Mouse (Mus musculus): ENCODE results near the gene Cops4.

Gene Cops4

DNA sequence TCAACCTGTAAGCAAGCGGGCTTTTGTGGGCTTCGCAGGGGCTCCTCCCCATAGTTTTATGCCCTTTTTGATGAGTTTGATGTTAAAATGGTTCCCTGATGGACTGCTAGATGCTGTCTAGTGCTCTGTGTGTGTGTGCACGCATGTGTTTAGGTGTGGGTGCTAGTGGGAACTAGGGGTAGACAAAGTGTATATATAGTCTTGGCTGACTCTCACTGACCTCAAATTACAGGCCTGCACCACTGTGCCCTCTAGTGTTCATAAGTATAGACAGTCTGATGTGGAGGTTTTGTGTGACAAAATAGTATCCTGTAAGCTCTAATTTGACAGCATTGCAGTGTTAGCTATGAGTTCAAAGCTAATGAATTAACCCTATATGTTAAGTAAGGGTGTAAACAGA, 18.5 kb downstream of the Cops4 start:
- DNase-seq (ENCODE audit: low read depth, low spot score) = peak; percentile 36

DNA sequence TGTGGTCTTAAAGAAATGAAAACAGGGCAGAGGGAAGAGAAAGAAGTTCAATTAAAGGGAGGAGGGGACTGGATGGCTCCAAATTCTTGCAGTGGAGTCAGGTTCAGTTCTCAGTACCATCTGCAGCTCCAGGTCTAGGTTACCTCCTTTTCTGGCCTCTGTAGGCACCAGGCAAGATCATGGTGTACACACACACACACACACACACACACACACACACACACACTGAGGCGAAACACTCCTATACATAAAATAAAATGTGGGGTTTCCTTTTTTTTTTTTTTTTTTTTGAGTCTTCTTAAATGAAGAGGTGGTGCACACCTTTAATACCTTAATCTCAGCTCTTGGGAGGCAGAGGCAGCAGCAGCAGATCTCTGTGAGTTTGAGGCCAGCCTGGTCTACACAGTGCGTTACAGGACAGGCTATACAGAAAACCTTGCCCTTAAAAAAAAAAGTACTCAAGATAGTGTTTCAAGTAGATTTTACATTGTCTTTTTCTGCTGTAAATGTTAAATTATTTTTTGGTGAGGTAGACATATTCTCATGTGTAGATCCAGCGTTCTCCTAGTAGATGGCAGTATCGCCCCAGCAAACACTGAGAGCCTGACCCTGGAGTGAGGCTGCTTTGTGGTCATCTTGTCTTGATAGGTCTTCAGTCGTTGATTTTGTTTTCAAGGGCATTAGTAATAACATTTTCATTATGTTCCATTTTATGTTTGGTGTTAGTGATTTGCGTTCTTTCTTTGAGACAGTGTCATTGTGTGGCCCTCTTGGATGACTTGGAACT, 28.4 kb downstream of the Cops4 start:
- DNase-seq (ENCODE audit: low read depth, low spot score) = no peak

DNA sequence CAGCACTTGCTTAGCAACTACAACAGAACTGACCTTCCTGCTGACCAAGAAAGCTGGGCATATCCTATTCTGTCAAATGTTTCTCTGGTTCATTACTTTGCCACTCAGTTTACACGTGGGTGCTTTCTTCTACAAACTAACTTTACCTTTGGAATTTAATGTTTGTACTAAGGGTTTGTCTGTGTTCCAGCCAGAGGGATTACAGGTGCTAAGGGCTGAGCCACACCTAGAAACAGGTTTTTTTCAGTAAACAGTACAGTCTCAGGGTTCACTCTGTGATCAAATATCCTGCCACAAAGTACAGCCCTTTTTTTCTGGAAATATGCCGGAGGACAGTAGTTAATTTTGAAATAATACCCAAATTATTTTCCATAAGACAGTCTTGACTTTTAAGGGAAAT, 30.1 kb downstream of the Cops4 start:
- no peak for DNase-seq (ENCODE audit: low read depth, low spot score)

DNA sequence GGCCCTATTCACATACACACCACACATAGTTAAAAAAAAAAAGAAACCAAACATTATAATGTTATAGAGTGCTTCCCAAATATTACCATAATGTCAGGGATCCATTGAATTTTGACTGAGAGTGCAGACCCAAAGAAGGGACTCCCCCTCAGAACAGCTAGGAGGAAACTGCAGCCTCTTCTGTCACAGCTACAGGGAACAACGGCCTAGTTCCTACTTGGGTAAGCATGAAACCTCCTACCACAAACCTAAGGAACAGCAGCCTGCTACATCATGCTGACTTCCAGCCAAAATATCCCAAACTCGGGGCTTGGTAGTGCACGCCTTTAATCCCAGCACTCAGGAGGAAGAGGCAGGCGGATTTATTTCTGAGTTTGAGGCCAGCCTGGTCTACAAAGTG, 31.2 kb downstream of the Cops4 start:
- DNase-seq (ENCODE audit: low read depth, low spot score) = no peak

DNA sequence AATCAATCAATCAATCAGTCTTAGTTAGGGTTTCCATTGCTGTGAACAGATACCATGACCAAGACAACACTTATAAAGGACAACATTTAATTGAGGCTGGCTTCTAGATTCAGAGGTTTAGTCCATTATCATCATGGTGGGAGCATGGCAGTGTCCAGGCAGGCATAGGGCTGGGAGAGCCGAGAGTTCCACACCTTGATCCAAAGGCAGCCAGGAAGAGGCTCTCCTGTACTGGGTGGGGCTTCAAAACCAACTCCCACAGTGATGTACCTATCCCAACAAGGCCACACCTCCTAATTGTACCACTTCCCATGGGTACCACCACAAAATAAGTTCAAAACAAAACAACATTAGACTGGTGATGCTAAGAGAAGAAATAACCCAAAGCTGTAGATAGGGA, 32.0 kb downstream of the Cops4 start:
- DNase-seq (ENCODE audit: low read depth, low spot score) = no peak

DNA sequence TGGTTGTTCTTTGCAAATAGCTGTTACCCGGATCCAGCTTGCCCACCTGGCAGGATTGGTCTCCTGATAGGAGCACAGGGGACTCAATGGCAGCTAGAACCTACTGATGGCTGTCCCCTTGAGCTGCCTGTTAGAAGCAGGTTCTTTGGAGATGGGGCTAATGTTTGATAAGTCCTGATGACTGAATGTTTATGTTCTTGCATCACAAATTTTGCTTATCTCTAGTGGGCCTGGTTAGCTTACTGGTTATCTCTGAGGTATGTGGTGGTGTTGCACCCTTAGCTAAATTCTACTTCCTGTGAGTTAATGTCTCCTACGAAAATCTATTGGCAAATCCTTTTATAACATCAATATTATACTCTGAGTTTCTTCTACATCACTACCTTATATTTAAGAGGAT, 33.8 kb downstream of the Cops4 start:
- no peak for DNase-seq (ENCODE audit: low read depth, low spot score)

DNA sequence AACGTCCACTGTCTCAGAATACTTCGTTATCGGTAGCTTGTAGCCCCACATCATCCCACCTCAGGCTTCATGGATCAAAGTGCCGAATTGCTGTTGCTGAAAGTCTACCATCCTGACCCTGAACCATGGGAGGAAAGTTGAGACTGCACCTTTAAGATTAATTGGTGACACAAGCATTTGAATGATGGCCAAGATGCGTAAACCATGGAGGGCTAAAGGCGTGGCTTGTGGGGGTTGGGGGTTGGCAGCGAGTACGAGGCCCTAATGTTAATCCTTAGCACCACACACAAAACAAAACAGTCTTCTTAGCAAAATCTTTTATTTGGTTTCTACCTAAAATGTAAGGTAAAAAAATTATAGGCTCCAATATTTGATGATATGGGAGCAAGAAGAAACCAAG, 35.3 kb downstream of the Cops4 start:
- no peak for DNase-seq (ENCODE audit: low read depth, low spot score)

DNA sequence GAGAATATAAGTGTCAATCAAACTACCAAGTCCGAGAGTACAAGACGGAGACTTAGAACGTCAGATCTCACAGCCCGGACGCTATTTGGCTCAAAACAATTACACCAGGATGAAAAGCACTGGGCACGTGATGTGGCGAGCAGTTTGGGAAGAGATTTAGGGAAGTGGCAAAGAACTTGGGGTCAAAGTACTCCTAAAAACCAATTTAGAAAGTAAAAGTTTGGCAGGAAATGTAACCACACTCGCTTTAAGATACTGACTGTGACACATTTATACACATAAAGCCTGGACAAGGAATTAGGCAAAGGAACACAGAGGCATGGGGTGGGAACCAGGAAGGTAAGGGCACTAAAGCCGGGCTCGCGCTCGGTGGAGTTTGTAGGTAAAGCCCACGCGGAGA, 38.9 kb downstream of the Cops4 start:
- DNase-seq (ENCODE audit: low read depth, low spot score) = no peak

DNA sequence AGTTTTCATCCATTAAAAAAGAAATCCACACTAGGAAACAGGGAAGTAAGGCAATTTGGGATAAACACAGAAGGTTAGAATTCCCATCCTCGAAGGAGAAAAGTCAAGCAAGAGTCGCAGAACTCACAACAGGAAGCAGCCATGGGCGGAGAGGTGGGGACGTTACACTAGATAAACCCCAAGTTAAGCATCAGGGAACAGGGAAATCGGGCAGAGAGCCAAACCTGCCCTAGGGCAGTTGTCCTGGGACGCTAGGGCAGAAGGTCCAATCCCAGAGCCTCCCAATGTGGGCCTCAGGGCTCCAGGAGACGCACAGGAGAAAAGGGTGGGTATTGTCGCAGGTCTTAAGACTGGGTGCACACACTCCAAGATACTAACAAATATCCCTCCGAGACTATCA, 39.4 kb downstream of the Cops4 start:
- DNase-seq (ENCODE audit: low read depth, low spot score) = no peak

DNA sequence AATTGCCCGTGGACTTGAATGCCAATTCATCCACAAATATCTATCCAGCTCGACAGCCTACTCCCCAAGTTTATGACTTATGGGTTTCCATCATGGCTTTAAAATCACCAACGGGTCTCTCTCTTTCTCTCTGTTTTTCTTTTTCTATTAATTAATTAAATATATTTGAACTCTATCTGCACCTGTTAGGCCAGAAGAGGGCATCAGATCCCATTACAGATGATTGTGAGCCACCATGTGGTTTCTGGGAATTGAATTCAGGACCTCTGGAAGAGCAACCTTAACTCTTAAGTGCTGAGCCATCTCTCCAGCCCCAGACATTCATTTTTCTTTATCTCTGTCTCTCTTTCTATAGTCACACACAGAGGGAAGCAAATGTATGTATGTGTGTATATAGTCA, 40.7 kb downstream of the Cops4 start:
- no peak for DNase-seq (ENCODE audit: low read depth, low spot score)

DNA sequence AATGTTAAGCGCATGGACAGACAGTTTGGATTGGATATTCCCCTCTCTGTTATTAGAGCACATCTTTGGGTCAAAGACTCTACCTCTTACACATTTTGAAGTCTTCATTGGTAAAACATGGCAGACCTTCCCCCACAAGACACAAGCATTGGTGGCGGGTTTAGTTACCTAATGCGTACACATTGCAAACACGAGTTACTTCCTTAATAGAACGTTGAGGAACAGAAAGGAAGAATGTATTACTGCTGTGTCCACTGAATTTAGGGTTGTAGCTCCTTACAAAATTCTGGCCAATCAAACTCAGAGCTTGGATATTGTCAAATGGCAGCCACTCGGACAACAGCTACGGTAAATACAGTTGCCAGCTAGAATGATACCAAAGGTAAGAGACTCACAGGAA, 41.2 kb downstream of the Cops4 start:
- DNase-seq (ENCODE audit: low read depth, low spot score) = no peak

DNA sequence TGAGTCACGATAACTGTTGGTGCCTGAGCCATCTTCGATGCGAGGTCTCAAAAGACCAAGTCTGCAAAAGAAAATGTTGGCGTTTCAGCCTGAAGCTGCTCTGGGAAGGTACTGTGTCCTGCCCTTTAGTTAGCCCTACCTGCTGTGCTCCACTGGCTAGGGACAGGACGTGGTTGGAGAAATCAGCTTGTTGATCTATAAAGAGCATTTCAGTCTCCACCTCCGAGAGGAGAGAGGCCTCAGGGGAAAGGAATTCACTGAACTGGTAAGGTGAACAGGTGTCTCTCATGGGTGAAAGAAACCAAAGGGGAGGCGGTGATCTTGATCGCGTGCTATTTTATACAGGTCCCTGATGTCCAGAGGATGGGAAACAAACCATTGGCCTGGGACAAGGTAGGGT, 44.6 kb downstream of the Cops4 start:
- DNase-seq (ENCODE audit: low read depth, low spot score) = no peak

DNA sequence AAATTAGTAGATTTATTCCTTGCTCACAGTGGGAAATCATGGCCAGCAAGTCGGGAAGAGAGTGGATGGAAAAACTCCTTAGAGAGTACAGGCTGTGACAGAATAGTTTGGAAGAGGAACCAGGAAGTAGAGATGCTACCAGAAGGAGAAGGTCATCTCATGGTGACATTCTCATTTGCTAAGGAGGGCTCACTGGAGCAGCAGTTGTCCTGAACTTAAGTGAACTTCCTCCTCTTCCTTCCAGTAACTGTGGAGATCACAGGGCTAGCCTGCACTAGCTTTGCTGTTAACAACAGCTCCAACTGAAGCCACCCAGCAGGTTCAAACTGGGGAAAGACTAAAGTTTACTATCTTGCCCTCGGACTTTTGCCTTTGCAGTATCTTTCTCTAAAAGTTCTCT, 48.7 kb downstream of the Cops4 start:
- DNase-seq (ENCODE audit: low read depth, low spot score) = no peak

DNA sequence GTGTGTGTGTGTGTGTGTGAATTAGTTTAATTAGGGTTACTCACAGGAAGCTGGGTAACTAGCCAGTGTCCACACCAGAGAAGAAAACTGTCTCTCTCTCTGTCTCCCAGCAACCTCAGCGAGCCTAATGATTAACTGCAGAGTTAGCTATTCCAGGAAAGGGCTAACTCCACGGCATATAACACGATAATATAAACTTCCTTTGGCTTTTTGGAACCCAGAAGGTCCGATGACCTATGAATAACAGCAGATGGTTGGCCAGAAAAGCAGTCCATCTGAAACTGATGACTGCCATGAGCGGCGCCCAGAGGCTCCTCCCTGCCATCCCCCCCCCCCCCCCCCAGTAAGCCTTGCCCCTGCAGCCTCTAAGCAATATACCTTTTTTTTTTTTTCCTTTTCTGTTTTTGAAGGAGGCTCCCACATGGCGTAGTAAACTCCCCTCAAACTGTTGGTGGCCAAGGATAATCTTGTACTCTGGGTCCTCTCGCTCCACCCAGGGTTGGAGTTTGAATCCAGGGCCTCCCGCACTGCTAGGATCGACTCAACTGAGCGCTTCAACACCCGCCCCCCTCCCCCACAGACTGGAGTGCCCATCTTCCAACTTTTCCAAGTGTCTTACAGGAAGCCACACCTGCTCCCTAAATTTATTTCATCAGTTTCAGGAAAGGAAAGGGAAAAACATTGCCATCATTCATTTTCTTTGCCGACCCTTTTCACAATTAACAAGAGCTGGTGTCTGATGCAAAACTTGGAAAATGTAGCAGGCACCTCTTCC, 49.3 kb downstream of the Cops4 start:
- no peak for DNase-seq (ENCODE audit: low read depth, low spot score)

DNA sequence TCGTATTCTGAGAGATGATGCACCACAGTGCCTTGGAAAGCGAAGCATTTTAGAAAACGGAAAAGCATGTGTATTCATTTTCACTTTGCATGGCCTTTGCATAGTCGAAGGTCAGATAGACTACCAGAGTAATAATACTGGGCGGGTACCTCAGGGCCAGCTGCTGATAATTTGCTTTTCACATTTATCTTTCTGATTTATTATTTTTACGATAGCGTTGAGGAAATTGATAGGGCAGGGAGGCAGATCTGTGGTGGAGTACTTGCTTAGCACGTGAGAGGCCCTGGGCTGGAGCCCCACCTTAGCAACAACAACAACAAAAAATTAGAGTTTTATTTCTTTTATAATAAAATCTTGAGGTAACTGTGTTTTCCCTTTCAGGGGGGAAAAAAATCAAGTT, 50.1 kb downstream of the Cops4 start:
- DNase-seq (ENCODE audit: low read depth, low spot score) = no peak

DNA sequence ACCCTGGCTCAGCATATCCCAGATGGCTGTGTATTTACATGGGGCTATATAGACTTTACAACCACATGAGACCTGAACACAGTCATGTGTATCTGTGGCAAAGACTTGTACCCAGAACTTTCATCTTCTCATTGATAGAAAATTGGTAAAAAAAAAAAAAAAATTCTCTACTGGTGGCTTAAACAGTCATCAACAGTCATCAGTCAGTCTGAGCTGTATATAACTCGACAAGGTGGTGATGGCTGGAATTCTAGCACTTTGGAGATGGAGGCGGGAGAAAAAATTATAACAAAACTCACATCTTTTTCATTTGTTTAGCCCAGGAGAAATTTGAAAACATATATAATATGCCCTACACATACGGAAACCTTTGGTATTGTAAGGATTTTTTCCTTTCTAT, 50.7 kb downstream of the Cops4 start:
- no peak for DNase-seq (ENCODE audit: low read depth, low spot score)

DNA sequence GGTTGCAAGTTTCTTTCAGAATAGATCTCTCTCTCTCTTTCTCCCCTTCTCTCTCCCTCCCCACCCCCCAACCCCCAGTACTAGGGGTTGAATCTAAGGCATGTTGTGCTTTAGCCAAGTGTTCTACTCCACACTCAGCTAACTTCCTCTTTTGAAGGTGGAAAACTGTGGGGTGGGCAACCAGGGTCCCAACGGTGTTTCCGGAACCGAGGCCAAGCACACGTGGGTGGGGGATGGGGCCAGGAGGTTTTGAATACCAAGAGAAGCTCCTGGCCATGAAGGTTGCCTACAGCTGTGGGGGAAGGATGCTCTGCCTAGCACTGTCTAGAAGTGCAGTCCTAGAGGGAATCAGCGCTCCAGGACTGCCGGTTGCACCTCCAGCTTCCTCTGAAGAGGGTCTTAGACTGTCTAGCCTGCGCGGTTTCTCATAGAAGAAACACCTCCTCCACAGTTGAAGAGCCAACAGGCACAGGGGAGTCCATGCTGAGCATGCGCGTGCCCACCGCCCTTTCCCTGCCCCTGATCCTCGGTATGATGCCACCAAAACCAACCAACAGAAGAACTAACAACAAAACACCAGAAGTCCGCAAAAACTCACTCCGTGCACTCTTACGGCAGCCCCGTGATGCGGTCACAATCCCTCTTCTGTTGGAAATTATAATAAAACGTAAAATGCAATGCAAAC, 51.3 kb downstream of the Cops4 start:
- DNase-seq (ENCODE audit: low read depth, low spot score) = no peak

DNA sequence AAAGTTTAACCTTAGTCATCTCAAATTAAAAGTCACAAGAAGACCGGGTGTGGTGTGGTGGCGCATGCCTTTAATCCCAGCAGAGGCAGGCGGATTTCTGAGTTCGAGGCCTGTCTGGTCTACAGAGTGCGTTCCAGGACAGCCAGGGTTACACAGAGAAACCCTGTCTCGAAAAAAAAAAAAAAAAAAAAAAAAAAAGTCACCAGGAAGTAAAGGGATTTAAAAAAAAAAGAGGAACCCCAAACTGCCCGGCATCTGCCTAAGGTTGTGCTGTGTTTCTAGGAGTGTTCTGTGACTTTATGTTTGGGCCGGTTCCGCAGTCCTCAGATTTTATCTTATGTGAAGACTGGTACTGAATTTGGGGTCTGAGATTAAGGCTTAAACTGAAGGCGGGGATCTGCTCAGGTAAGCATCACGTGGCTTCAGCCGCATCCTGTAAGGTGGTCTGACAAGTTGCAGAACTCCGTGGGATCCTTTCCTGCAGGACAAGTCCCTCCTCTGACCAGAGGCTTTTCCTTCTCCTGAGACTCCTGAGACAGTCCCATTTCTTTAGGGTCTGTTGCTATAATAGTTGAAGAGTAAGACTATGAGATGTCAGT, 52.0 kb downstream of the Cops4 start:
- no peak for DNase-seq (ENCODE audit: low read depth, low spot score)

DNA sequence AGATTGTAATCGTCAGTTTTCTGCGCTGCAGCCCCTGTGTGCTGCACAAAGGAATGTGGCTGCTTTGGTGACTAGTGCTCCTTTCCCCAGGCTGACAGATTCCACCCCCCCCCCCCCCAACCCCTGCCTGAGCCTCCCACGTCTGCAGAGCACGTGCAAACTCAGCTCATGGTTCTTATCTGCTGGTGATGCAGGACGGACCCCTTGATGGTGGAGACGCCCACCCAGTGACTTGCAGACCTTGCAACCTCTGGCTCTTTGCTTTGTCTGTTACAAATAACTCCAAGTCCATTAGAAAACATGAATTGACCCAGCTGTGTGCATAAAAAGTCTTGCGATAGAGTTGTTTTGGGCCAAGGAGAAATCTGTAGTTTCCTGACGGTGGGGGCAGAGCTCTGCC, 52.6 kb downstream of the Cops4 start:
- DNase-seq (ENCODE audit: low read depth, low spot score) = peak; percentile 12

DNA sequence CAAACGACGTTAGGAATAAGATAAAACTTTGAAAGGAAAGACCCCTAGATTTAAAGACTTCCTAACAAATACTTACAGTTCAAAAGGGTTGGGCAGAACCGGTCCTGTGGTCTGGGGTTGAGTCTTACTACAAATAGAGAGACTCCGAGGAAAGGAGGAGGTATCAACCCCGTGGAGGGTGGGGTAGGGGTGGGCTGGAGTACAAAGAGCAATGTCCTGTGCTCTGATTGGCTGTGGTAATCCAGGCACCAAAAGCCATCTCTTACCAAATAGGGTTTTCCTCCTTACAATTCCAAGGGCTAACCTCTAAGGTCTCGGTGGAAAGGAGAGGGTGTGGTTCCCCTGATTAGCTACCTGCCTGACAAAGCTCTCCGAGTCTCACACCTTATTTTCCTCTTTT, 54.0 kb downstream of the Cops4 start, which contains the start of gene Plac8:
Gene Plac8, minus strand, starts transcription at position 177 of the 400 bp plus-strand sequence.
- DNase-seq (ENCODE audit: low read depth, low spot score) = no peak

DNA sequence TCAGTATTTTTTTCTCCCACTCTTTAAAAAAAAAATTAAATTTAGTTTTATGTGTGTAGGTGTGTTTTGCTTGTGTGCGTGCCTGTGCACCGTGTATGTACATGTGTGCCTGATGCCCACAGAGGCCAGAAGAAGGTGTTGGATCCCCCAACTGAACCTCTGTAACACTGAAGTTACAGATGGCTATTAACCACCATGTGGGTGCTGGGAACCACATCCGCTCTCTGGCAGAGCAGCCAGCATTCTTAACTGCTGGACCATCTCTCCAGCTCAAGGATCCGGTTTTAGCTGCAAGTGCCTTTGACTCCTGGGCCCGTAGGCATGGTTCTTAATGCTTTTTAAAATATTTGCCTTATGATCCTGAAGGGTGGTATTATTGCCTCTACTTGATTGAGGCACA, 55.1 kb downstream of the Cops4 start:
- no peak for DNase-seq (ENCODE audit: low read depth, low spot score)

DNA sequence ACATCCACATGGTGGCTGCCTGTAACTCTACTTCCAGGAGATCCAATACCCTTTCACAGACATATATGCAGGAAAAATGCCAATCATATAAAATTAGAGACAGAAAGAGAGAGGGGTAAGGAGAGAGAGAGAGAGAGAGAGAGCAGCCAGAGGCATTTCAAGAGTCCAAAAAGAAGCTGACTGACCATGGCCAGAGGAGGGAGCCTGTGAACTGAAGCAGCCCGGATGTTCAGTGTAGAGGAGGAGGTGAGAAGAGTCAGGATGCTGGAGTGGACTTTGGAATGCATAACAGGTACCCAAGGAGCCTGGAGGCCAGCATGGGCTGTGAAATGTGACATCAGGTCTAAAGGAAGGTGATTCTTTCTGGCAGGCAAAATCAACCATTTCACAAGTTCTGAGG, 56.7 kb downstream of the Cops4 start:
- no peak for DNase-seq (ENCODE audit: low read depth, low spot score)
